Mouse (Mus musculus) hindbrain, embryonic 10.5 days (tissue): ENCODE measurements around the gene Lrrtm3. TPM values are rescaled to one million over a fixed set of nuclear protein-coding genes. Genes with fewer than 3 reads are reported as not detected.

Experiments
- DNase-seq: peaks from one replicate; pipeline ENCODE4 v3.0.0-alpha.2; 2017; ENCODE audit warnings: low spot score
- H3K27ac ChIP-seq: fragments of 300-500 bp; sonication (generic); 2 replicates; pipeline ENCODE4 v1.5.1; 2016; ENCODE audit warnings: mild to moderate bottlenecking, moderate library complexity
- H3K27me3 ChIP-seq: fragments of 300-500 bp; sonication (generic); 2 replicates; pipeline ENCODE4 v1.6.1; 2016; ENCODE audit warnings: mild to moderate bottlenecking; ENCODE audit not compliant: poor library complexity, insufficient read depth, severe bottlenecking
- H3K36me3 ChIP-seq: fragments of 300-500 bp; sonication (generic); 2 replicates; pipeline ENCODE4 v1.6.1; 2016; ENCODE audit warnings: mild to moderate bottlenecking, moderate library complexity
- H3K4me1 ChIP-seq: fragments of 300-500 bp; sonication (generic); replicated peaks from 2 replicates; pipeline ENCODE4 v1.6.1; 2016; ENCODE audit warnings: mild to moderate bottlenecking
- H3K4me3 ChIP-seq: fragments of 300-500 bp; sonication (generic); 2 replicates; pipeline ENCODE4 v1.5.1; 2016; ENCODE audit warnings: mild to moderate bottlenecking, moderate library complexity
- H3K9me3 ChIP-seq: fragments of 300-500 bp; sonication (generic); 2 replicates; pipeline ENCODE4 v1.6.1; 2016; ENCODE audit warnings: mild to moderate bottlenecking, moderate library complexity
- WGBS: fragments of 180-500 bp; shearing (Covaris S2); methylation state at CpG from one replicate; pipeline ENCODE4 v1.1.7; 2016; 5-methylcytosine and 5-hydroxymethylcytosine counted together
- polyA plus RNA-seq: library from polyadenylated mRNA; unstranded; fragments of >200 nt; fragmentation: Nextera tagmentation; extraction: Ambion mirVana; gene quantifications from 2 replicates; pipeline ENCODE4 v1.2.1, GENCODE M21; 2016

Gene Lrrtm3
- polyA plus RNA-seq = 2.7 and 4.4 TPM in 2 replicates

DNA sequence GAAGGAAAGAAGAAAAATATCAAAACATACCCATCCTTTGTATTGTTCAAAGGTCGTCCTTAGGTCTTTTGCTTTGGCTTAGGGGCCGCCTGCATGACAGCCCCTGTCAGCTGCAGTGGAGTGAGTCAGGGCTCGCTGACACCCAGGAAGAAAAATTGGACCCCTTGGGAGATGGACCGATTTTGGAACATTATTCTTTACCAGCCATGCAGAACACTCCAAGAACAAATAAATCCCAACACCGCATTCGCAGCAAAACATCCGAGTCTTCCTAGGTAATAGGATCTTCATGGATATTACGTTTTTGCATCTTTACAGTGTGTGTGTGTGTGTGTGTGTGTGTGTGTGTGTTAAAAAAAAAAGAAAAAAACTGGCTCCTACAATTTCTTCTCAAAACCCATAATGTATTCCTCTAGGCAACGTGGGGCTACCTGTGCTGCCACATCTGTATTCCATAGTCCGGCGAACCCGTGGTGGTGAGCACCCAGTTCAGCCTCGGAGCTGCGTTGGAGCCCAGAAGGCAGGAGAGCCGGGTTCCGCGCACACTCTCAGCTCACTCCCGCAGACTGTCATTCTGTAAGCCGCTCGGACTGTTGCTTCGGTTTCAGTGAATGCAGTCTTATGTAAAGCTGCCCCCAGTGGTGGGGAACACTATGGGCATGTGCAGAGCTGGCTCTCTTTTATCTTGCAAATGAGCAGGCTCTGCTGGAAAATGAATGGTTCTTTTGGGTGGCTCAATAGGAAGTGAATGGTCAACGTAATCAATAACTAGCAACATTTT lies at the start of gene Lrrtm3:
Lrrtm3 (minus strand) TSS at position 598 of the 781 bp plus-strand sequence.
- H3K36me3 ChIP-seq = no peaks in the 10 kb centered on the region
- peaks cover 34% of the 10 kb centered on the region for H3K4me1 ChIP-seq
- peak within 1 kb of the TSS; percentile 58 for H3K4me3 ChIP-seq
- H3K27ac ChIP-seq = 0 out of 2 replicates have a peak within 1 kb of the TSS, but pooled peaks have one; percentile 62
- H3K27me3 ChIP-seq = peaks cover 28% of the 10 kb centered on the region
- no peaks in the 10 kb centered on the region for H3K9me3 ChIP-seq
- DNase-seq = peak; percentile 79
- WGBS = under 1% methylated on average over 22 of the region's 22 CpGs

DNA sequence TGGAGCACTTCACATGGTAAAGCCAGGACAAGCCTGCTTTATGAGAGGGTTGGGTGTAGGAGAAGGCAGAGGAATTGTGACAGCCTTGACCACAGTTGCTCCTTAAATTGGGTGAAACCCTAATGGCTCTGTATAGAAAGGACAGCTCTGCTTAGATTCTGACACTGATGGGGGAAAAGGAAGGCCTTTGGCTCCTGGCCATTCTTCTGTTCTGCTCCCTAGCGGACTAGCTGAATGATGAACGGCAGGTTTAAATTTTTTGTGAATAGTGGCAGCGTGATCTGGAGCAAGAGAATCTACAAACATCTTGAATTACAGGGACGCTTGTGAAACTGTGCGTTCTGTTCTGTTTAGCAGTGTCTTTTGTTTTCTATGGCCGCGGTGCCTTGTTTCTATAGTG lies 45.4 kb upstream of the Lrrtm3 start:
- H3K9me3 ChIP-seq = no peaks in the 10 kb centered on the region
- no peak overlapping the region; the same call in 1 of the 2 replicates for H3K27ac ChIP-seq
- WGBS = 27% methylated on average over 7 of the region's 7 CpGs
- no peak for DNase-seq
- H3K4me1 ChIP-seq = peaks cover 13% of the 10 kb centered on the region; the same call in 1 of the 2 replicates
- no peaks in the 10 kb centered on the region for H3K27me3 ChIP-seq
- H3K4me3 ChIP-seq = no peak overlapping the region
- H3K36me3 ChIP-seq = no peaks in the 10 kb centered on the region

DNA sequence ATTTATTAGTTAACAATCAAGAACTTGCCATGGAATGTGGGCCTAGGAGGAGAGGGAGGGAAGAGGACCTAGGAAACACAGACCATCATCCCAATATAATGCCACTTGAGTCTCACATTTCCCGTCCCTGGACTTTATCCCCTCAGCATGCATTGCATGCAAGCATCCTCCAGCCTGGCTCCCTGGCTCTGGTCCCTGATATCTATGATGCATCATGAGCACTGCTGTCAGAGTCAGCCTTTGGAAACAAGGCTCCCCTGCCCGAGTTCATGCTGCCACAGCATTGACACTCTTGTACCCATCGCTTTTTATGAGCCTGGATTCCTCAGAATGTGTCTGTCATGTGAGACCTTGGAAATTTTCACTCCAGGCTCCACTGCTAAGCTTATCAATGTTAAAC lies 43.4 kb upstream of the Lrrtm3 start:
- Histone ChIP-seq H3K9me3 (no peaks in the 10 kb centered on the region), H3K27ac (no peak overlapping the region), H3K4me1 (peaks cover 13% of the 10 kb centered on the region; the same call in 1 of the 2 replicates), H3K36me3 (no peaks in the 10 kb centered on the region), H3K27me3 (no peaks in the 10 kb centered on the region), H3K4me3 (no peak overlapping the region)
- no peak for DNase-seq
- 77% methylated on average over 3 of the region's 3 CpGs for WGBS

DNA sequence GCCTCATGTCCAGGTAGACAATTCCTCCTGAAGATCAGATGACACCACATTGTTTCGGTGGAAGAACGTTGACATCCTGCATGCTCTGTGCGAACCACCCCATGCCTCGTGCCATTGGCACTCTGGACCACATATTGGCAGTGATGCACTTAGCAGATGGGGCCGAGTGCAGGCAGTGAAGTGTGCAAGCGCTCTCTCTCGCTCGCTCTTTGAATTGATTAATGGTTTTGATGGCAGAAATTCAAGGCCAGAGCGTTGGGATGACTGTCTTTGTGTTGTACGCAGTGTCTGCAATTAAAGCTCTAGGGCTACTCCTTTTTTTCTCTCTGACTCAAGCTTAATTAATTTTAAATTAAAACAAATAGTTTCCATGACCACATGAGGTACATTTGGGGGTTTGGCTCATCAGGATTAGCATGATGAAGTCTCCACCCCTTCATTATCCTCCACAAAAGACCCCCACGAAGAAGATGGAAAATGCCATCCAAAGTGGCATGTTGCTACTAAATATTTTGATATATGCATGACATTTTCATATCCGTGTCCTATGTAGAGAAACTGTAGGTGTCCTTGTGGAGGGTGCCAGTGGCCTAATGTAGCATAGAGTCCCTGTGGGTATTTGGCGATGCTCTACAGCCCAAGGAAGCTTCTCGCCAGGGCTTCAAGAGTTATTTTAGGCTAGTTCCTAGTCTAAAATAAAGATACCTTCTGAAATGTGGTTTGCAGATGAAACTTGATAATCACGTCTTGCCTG lies 40.5 kb upstream of the Lrrtm3 start:
- no peaks in the 10 kb centered on the region for H3K36me3 ChIP-seq
- no peaks in the 10 kb centered on the region for H3K27me3 ChIP-seq
- H3K4me3 ChIP-seq = no peak overlapping the region
- WGBS = 89% methylated on average over 15 of the region's 15 CpGs
- H3K4me1 ChIP-seq = peaks cover 2% of the 10 kb centered on the region; the same call in 1 of the 2 replicates
- no peak overlapping the region for H3K27ac ChIP-seq
- DNase-seq = no peak
- H3K9me3 ChIP-seq = no peaks in the 10 kb centered on the region

DNA sequence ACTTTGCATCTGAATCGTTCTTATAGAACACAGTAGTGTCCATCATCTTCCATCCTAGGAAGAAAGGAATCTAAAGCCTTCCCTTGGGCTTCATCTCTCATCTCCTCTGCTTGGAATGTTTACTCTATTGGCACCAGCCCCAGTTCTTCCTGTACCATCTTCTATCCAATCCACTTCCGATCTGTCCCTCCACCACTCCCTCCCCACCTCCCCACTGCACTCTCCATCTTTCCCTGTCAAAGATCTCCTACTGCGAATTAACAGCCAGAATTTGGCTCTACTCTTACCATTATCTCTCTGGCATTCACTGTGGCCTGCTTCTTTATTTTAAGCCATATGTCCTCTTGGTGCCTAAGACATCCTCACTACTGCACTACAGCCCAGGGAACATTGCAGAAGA lies 28.8 kb upstream of the Lrrtm3 start:
- Histone ChIP-seq H3K4me1 (no peaks in the 10 kb centered on the region), H3K27me3 (no peaks in the 10 kb centered on the region), H3K36me3 (no peaks in the 10 kb centered on the region), H3K9me3 (no peaks in the 10 kb centered on the region), H3K27ac (no peak overlapping the region), H3K4me3 (no peak overlapping the region)
- DNase-seq = no peak
- WGBS = 76% methylated on average over 3 of the region's 3 CpGs

DNA sequence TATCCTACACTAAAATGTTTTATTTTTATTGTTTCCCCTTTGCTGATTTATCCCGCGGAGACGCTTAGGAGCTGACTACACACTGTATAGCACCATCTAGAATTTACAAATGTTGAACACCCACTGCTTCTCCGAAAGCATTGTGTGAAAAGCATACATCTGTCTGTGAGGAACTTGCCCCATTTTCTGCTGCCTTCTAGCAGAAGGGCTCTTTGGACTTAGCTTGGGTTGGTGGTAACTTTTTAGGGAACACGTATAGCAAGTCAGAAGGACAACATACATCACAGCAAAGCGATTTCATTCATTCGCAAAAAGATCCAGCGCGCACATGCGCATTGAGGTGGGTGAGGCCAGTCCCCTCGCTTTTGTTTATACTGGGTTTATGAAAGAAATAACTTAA lies 25.2 kb upstream of the Lrrtm3 start:
- no peaks in the 10 kb centered on the region for H3K36me3 ChIP-seq
- H3K27me3 ChIP-seq = no peaks in the 10 kb centered on the region
- H3K27ac ChIP-seq = no peak overlapping the region
- H3K4me3 ChIP-seq = no peak overlapping the region
- no peaks in the 10 kb centered on the region for H3K9me3 ChIP-seq
- WGBS = 95% methylated on average over 11 of the region's 11 CpGs
- no peak for DNase-seq
- H3K4me1 ChIP-seq = no peaks in the 10 kb centered on the region

DNA sequence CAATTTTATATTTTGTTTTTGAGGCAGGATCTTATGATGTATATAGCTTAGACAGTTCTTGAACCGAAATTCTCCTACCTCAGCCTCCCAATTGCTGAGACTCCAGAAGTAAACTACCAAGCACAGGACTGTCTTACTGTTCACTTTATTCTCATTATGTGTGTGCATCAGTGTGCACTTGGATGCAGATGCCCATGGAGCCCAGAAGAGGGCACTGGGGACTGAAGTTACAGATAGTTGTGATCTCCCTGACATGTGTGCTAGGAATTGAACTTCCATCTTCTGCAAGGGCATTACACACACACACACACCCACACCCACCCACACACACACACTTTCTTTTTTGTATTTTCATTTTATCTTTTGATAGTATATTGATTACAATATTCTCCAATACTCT lies 6.5 kb upstream of the Lrrtm3 start:
- Histone ChIP-seq H3K4me1 (peaks cover 7% of the 10 kb centered on the region; the same call in 1 of the 2 replicates), H3K9me3 (no peaks in the 10 kb centered on the region), H3K27ac (no peak overlapping the region), H3K4me3 (no peak overlapping the region), H3K36me3 (no peaks in the 10 kb centered on the region), H3K27me3 (peaks cover 2% of the 10 kb centered on the region; the same call in 1 of the 2 replicates)
- DNase-seq = no peak
- 92% methylated on average over 1 of the region's 1 CpGs for WGBS

DNA sequence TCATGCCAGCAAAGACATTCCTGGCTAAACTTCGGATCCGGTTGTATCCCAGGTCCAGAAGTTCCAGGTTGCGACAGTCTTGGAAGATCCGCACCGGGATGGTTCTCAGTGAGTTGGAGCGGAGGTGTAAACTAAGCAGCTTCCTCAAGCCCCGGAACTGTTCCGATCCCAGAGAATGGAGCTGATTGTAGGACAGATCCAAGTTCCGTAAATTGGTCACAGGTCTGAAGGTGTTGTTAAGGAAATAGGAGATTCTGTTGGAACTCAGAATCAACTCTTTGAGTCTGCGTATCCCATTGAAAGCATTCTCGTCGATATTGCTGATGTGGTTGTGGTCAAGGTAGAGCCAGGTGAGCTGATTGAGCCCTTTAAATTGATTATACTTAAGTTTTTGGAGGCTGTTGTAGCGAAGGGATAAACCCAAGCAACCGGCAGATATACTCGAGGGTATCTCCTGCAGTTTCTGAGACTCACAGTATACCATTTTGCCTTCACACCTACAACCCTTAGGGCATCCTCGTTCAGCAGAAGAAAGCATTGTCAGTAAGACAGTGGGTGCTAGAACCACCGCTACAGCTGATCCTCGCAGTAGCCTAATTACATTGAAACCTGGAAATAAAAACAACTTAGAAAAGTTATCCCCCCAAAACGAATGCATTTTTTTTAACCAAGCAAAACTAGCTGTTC lies 1.2 kb downstream of the Lrrtm3 start:
- Histone ChIP-seq H3K27ac (no peak overlapping the region), H3K4me3 (peak overlapping the region; percentile 58), H3K36me3 (no peaks in the 10 kb centered on the region), H3K4me1 (peaks cover 34% of the 10 kb centered on the region), H3K27me3 (peaks cover 28% of the 10 kb centered on the region), H3K9me3 (no peaks in the 10 kb centered on the region)
- 17% methylated on average over 19 of the region's 19 CpGs for WGBS
- no peak for DNase-seq

DNA sequence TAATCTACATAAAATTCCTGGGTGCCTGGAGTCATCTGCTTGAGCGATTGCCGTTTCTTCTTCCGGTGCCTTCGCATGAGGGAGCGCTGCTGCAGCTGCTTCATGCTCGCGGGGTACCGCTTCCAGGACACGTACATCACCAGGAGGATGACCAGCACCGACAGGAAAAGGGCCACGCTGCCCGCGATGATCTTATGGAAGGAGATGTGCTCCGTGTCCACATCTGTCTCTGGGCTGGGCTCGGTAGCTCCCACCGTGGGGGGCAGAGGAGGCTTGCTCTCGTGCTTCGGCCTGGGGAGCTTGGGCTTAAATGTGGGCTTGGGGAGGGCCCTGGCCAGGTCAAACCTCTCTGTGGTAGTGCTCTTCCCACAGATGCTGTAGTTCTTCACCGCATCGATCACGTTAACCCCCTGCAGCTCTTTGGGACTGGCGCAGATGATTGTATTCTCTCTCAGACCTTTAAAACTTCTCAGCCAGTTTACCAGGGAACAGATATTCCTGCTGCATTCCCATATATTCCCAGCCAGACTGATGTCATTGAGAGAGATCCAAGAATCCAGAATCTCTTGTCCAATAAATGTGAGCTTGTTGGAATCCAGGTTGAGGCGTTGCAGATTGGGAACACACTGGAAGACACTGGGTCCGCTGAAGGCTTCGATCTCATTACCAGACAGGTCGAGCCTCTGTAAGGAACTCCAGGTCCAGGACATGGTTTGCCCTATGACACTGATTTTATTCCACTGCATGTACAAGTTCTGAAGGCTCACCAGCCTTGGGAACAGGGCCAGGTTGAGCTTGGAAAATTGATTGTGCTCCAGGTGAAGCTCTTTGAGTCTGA lies 1.9 kb downstream of the Lrrtm3 start:
- 3% methylated on average over 26 of the region's 26 CpGs for WGBS
- peak; percentile 49 for DNase-seq
- Histone ChIP-seq H3K9me3 (no peaks in the 10 kb centered on the region), H3K36me3 (no peaks in the 10 kb centered on the region), H3K4me1 (peaks cover 34% of the 10 kb centered on the region), H3K4me3 (peak overlapping the region; percentile 58), H3K27me3 (peaks cover 28% of the 10 kb centered on the region), H3K27ac (peak overlapping the region; percentile 66)

DNA sequence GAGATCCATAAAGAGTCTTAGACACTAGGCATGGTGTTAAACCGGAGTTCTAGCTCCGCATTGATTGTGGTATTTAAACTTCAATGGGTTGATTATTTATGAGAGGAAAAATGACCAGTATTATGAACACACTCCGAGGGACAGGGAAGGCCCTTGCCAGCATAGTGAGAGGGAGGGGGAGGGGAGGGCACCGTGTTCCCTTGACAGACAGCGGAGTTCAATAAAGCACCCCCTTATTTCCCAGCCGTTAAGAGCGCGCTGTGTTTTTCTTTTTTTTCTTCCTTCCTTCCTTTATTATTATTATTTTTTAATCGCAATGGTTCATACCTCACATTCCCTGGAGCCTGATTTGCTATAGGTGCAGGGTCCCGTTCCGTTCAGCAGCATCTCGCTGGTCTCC lies 2.6 kb downstream of the Lrrtm3 start:
- Histone ChIP-seq H3K4me1 (peaks cover 34% of the 10 kb centered on the region), H3K27me3 (peaks cover 28% of the 10 kb centered on the region), H3K4me3 (peak overlapping the region; percentile 58), H3K9me3 (no peaks in the 10 kb centered on the region), H3K27ac (peak overlapping the region; percentile 66; the same call in 1 of the 2 replicates), H3K36me3 (no peaks in the 10 kb centered on the region)
- WGBS = 1% methylated on average over 12 of the region's 12 CpGs
- no peak for DNase-seq

DNA sequence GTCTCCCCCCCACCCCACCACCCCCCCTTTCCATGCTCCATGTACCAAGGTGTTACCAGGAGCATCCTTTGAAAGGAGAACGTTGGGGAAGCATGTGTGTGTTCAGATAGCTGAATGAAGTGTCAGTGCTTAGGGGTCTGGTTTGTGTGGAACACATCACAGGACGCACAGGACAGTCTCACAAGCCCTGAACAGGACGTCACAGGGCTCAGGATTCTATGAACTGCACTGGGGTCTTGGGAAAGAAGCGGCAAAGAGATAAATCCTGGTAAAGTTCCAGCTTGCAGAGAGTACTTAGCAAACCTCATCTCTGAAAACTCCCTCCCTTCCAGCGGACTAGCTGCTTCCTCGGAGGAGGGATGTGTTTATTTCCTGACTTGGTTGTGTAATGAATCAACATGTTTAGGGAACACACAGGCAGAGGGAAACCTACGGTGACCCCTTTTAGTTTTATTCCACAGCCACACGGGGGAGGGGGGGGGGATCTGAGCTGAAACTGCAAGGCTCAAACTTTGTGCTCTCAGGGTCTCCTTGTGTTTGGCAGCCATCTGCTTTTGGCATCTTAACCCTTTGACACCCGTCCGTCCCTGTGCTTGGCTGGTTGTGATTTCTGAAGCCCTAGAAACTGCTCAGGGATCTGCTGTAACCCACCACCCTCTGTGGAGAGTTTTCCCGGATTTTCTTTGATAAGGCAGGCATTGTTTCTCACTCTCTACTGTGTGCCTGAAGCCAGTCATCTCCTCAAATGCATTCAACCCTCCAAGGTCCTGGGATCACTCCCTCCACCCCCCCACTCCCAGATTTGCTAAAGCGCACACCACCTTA lies 3.3 kb downstream of the Lrrtm3 start:
- peak; percentile 56 for DNase-seq
- WGBS = 3% methylated on average over 12 of the region's 12 CpGs
- H3K27ac ChIP-seq = peak overlapping the region; percentile 59
- peaks cover 28% of the 10 kb centered on the region for H3K27me3 ChIP-seq
- peak overlapping the region; percentile 58 for H3K4me3 ChIP-seq
- H3K9me3 ChIP-seq = no peaks in the 10 kb centered on the region
- H3K4me1 ChIP-seq = peaks cover 34% of the 10 kb centered on the region
- H3K36me3 ChIP-seq = no peaks in the 10 kb centered on the region
